Mouse (Mus musculus): ENCODE results near the gene Nmral1. TPM values are rescaled to one million over a fixed set of nuclear protein-coding genes. Genes with fewer than 3 reads are reported as not detected.

Gene Nmral1
- polyA plus RNA-seq, 1 experiment from 2014 or later = 28.4 TPM

Other genes with a start within 250 kb of the Nmral1 start
- gene Srl, start 177.5 kb downstream of the Nmral1 start, polyA plus RNA-seq (2014; fragmentation: Nextera tagmentation; extraction: Ambion mirVana) = 259 and 288 TPM in 2 replicates
- 2.5 and 4.1 TPM in 2 replicates for gene Tfap4, start 159.5 kb downstream of the Nmral1 start, polyA plus RNA-seq (2014; fragmentation: Nextera tagmentation; extraction: Ambion mirVana)
- 17.8 and 21.4 TPM in 2 replicates for gene Glis2, start 124.6 kb downstream of the Nmral1 start, polyA plus RNA-seq (2014; fragmentation: Nextera tagmentation; extraction: Ambion mirVana)
- gene Pam16, start 94.4 kb downstream of the Nmral1 start, polyA plus RNA-seq (2014; fragmentation: Nextera tagmentation; extraction: Ambion mirVana) = 157 and 165 TPM in 2 replicates
- gene Vasn, start 79.4 kb downstream of the Nmral1 start, polyA plus RNA-seq (2014; fragmentation: Nextera tagmentation; extraction: Ambion mirVana) = 11.9 and 12.8 TPM in 2 replicates
- 68.9 and 70.3 TPM in 2 replicates for gene Dnaja3, start 79.4 kb downstream of the Nmral1 start, polyA plus RNA-seq (2014; fragmentation: Nextera tagmentation; extraction: Ambion mirVana)
- gene Coro7, start 39.6 kb downstream of the Nmral1 start, polyA plus RNA-seq (2014; fragmentation: Nextera tagmentation; extraction: Ambion mirVana) = 11.9 TPM in 2 replicates
- gene Hmox2, start 7.0 kb upstream of the Nmral1 start, polyA plus RNA-seq (2014; fragmentation: Nextera tagmentation; extraction: Ambion mirVana) = 87.1 and 103 TPM in 2 replicates
- gene Cdip1, start 70.9 kb upstream of the Nmral1 start, polyA plus RNA-seq (2014; fragmentation: Nextera tagmentation; extraction: Ambion mirVana) = 121 and 135 TPM in 2 replicates
- 0.28 and 0.58 TPM in 2 replicates for gene 4930562C15Rik, start 116.1 kb upstream of the Nmral1 start, polyA plus RNA-seq (2014; fragmentation: Nextera tagmentation; extraction: Ambion mirVana)
- gene Ubald1, start 161.0 kb upstream of the Nmral1 start, polyA plus RNA-seq (2014; fragmentation: Nextera tagmentation; extraction: Ambion mirVana) = 24.2 and 25.3 TPM in 2 replicates
- 115 and 120 TPM in 2 replicates for gene Mgrn1, start 166.9 kb upstream of the Nmral1 start, polyA plus RNA-seq (2014; fragmentation: Nextera tagmentation; extraction: Ambion mirVana)
- gene Nudt16l1, start 219.4 kb upstream of the Nmral1 start, polyA plus RNA-seq (2014; fragmentation: Nextera tagmentation; extraction: Ambion mirVana) = 126 and 128 TPM in 2 replicates
- 26.6 and 32.3 TPM in 2 replicates for gene Anks3, start 244.8 kb upstream of the Nmral1 start, polyA plus RNA-seq (2014; fragmentation: Nextera tagmentation; extraction: Ambion mirVana)

Measured in heart, embryonic 14.5 days (tissue).